Mouse (Mus musculus): ENCODE data around the gene Adcy9.

DNA sequence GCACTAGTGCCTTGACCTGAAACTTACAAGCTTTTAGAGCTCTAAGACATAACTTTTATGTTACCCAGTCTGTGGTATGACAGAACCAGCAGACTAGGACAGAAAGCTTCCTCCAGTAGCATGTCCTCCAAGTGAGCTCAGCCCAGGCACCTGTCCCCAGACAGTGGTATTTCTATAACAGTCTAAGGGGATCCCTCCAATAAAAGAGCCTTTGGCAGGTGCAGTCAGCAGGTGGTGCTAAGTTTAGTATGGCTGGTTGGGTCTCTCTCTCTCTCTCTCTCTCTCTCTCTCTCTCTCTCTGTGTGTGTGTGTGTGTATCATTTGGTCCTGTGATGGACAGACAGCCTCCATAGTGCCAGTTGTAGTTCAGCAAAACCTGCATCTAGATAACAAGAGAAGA is 95.3 kb downstream of the Adcy9 start:
- no peak for TF ChIP-seq POLR2A (IDR thresholded peaks at IDR 0.05; ENCODE audit: low read depth, low read length)
- no peak for TF ChIP-seq EP300 (IDR thresholded peaks at IDR 0.05; ENCODE audit: low read length)
- no peak for TF ChIP-seq ZKSCAN1 (IDR thresholded peaks at IDR 0.05; ENCODE audit: borderline replicate concordance, low read depth, low read length)
- no peak for TF ChIP-seq HCFC1 (IDR thresholded peaks at IDR 0.05; ENCODE audit: low read depth, low read length)
- TF ChIP-seq RCOR1 (conservative IDR thresholded peaks at IDR 0.05; ENCODE audit: low read depth, low read length): no peak
- TF ChIP-seq CTCF (conservative IDR thresholded peaks at IDR 0.05 in 1 of 2, IDR thresholded peaks at IDR 0.05 in 1 of 2; ENCODE audit: low read depth in 2 of 2, low read length in 2 of 2): no peak
- no peak for TF ChIP-seq RAD21 (IDR thresholded peaks at IDR 0.05; ENCODE audit: low read depth, low read length)
